Mouse (Mus musculus): ENCODE results near the gene AC141477.1. TPM values are rescaled to one million over a fixed set of nuclear protein-coding genes. Genes with fewer than 3 reads are reported as not detected.

Gene AC141477.1
- not detected in 2 replicates for polyA plus RNA-seq (2014; fragmentation: Nextera tagmentation; extraction: Ambion mirVana)

- Histone ChIP-seq H3K9me3 (ENCODE audit: control insufficient read depth, low read length) (no peaks in the 10 kb centered on the region), H3K27me3 (ENCODE audit: control insufficient read depth, insufficient read depth, low read length) (no peaks in the 10 kb centered on the region), H3K4me1 (ENCODE audit: control insufficient read depth, insufficient read depth, low read length) (peaks cover 12% of the 10 kb centered on the region), H3K4me2 (ENCODE audit: low read length) (peak within 1 kb of the TSS; percentile 71; the same call in 1 of the 2 replicates), H3K36me3 (ENCODE audit: control insufficient read depth, insufficient read depth, low read length) (peaks cover 31% of the 10 kb centered on the region), H3K9ac (replicated peaks; ENCODE audit: low read length) (no peak within 1 kb of the TSS), H3K27ac (replicated peaks; ENCODE audit: low read depth, low read length) (no peak within 1 kb of the TSS), H3K4me3 (replicated peaks; ENCODE audit: low read depth, low read length) (no peak within 1 kb of the TSS)
- no peak for ATAC-seq (ENCODE audit: low FRiP score, low TSS enrichment)
- no peak for DNase-seq
- 96% methylated on average over 17 of the region's 17 CpGs for WGBS
Measured at GRCm38 (mm10) chr10:76440281-76440680, at the start of gene AC141477.1. AC141477.1 (minus strand) TSS chr10:76440444.

GRCm38 (mm10) chr10:76489205-76489604 lies 49.0 kb upstream of the AC141477.1 start:
- Histone ChIP-seq H3K9ac (replicated peaks; ENCODE audit: low read length) (no peak overlapping the region), H3K9me3 (ENCODE audit: control insufficient read depth, low read length) (no peaks in the 10 kb centered on the region), H3K4me3 (replicated peaks; ENCODE audit: low read depth, low read length) (no peak overlapping the region), H3K27ac (replicated peaks; ENCODE audit: low read depth, low read length) (no peak overlapping the region), H3K4me2 (ENCODE audit: low read length) (no peak overlapping the region), H3K4me1 (ENCODE audit: control insufficient read depth, insufficient read depth, low read length) (no peaks in the 10 kb centered on the region), H3K36me3 (ENCODE audit: control insufficient read depth, insufficient read depth, low read length) (peaks cover 93% of the 10 kb centered on the region), H3K27me3 (ENCODE audit: control insufficient read depth, insufficient read depth, low read length) (no peaks in the 10 kb centered on the region)
- DNase-seq (no peak), ATAC-seq (ENCODE audit: low FRiP score, low TSS enrichment) (no peak)
- WGBS = 96% methylated on average over 15 of the region's 15 CpGs

GRCm38 (mm10) chr10:76488265-76488664 lies 48.0 kb upstream of the AC141477.1 start:
- no peaks in the 10 kb centered on the region for H3K9me3 ChIP-seq (ENCODE audit: control insufficient read depth, low read length)
- H3K4me2 ChIP-seq (ENCODE audit: low read length) = no peak overlapping the region
- no peak for DNase-seq
- H3K36me3 ChIP-seq (ENCODE audit: control insufficient read depth, insufficient read depth, low read length) = peaks cover 93% of the 10 kb centered on the region
- no peak overlapping the region for H3K27ac ChIP-seq (replicated peaks; ENCODE audit: low read depth, low read length)
- no peak for ATAC-seq (ENCODE audit: low FRiP score, low TSS enrichment)
- no peaks in the 10 kb centered on the region for H3K27me3 ChIP-seq (ENCODE audit: control insufficient read depth, insufficient read depth, low read length)
- H3K4me1 ChIP-seq (ENCODE audit: control insufficient read depth, insufficient read depth, low read length) = no peaks in the 10 kb centered on the region
- H3K9ac ChIP-seq (replicated peaks; ENCODE audit: low read length) = no peak overlapping the region
- WGBS = 97% methylated on average over 8 of the region's 8 CpGs
- H3K4me3 ChIP-seq (replicated peaks; ENCODE audit: low read depth, low read length) = no peak overlapping the region

GRCm38 (mm10) chr10:76486302-76486701 lies 46.1 kb upstream of the AC141477.1 start:
- no peak for DNase-seq
- WGBS = 98% methylated on average over 2 of the region's 2 CpGs
- no peaks in the 10 kb centered on the region for H3K27me3 ChIP-seq (ENCODE audit: control insufficient read depth, insufficient read depth, low read length)
- H3K4me1 ChIP-seq (ENCODE audit: control insufficient read depth, insufficient read depth, low read length) = no peaks in the 10 kb centered on the region
- no peak overlapping the region for H3K4me3 ChIP-seq (replicated peaks; ENCODE audit: low read depth, low read length)
- no peak overlapping the region for H3K9ac ChIP-seq (replicated peaks; ENCODE audit: low read length)
- H3K36me3 ChIP-seq (ENCODE audit: control insufficient read depth, insufficient read depth, low read length) = peaks cover 97% of the 10 kb centered on the region
- no peaks in the 10 kb centered on the region for H3K9me3 ChIP-seq (ENCODE audit: control insufficient read depth, low read length)
- no peak for ATAC-seq (ENCODE audit: low FRiP score, low TSS enrichment)
- H3K27ac ChIP-seq (replicated peaks; ENCODE audit: low read depth, low read length) = no peak overlapping the region
- H3K4me2 ChIP-seq (ENCODE audit: low read length) = no peak overlapping the region

GRCm38 (mm10) chr10:76481480-76481879 lies 41.2 kb upstream of the AC141477.1 start:
- DNase-seq (no peak), ATAC-seq (ENCODE audit: low FRiP score, low TSS enrichment) (no peak)
- no peak overlapping the region for H3K9ac ChIP-seq (replicated peaks; ENCODE audit: low read length)
- H3K4me2 ChIP-seq (ENCODE audit: low read length) = no peak overlapping the region
- no peaks in the 10 kb centered on the region for H3K9me3 ChIP-seq (ENCODE audit: control insufficient read depth, low read length)
- no peaks in the 10 kb centered on the region for H3K27me3 ChIP-seq (ENCODE audit: control insufficient read depth, insufficient read depth, low read length)
- no peak overlapping the region for H3K27ac ChIP-seq (replicated peaks; ENCODE audit: low read depth, low read length)
- peaks cover 97% of the 10 kb centered on the region for H3K36me3 ChIP-seq (ENCODE audit: control insufficient read depth, insufficient read depth, low read length)
- no peaks in the 10 kb centered on the region for H3K4me1 ChIP-seq (ENCODE audit: control insufficient read depth, insufficient read depth, low read length)
- 96% methylated on average over 6 of the region's 6 CpGs for WGBS
- H3K4me3 ChIP-seq (replicated peaks; ENCODE audit: low read depth, low read length) = no peak overlapping the region

- no peak for ATAC-seq (ENCODE audit: low FRiP score, low TSS enrichment)
- no peak overlapping the region for H3K4me2 ChIP-seq (ENCODE audit: low read length)
- WGBS = 93% methylated on average over 13 of the region's 13 CpGs
- H3K4me3 ChIP-seq (replicated peaks; ENCODE audit: low read depth, low read length) = no peak overlapping the region
- no peaks in the 10 kb centered on the region for H3K9me3 ChIP-seq (ENCODE audit: control insufficient read depth, low read length)
- no peaks in the 10 kb centered on the region for H3K27me3 ChIP-seq (ENCODE audit: control insufficient read depth, insufficient read depth, low read length)
- no peak for DNase-seq
- H3K36me3 ChIP-seq (ENCODE audit: control insufficient read depth, insufficient read depth, low read length) = peaks cover 97% of the 10 kb centered on the region
- no peak overlapping the region for H3K9ac ChIP-seq (replicated peaks; ENCODE audit: low read length)
- no peak overlapping the region for H3K27ac ChIP-seq (replicated peaks; ENCODE audit: low read depth, low read length)
- H3K4me1 ChIP-seq (ENCODE audit: control insufficient read depth, insufficient read depth, low read length) = no peaks in the 10 kb centered on the region
Measured at GRCm38 (mm10) chr10:76480851-76481250, 40.6 kb upstream of the AC141477.1 start.

- H3K36me3 ChIP-seq (ENCODE audit: control insufficient read depth, insufficient read depth, low read length) = peaks cover 73% of the 10 kb centered on the region
- peaks cover 3% of the 10 kb centered on the region; the same call in 1 of the 2 replicates for H3K4me1 ChIP-seq (ENCODE audit: control insufficient read depth, insufficient read depth, low read length)
- no peak overlapping the region for H3K9ac ChIP-seq (replicated peaks; ENCODE audit: low read length)
- H3K9me3 ChIP-seq (ENCODE audit: control insufficient read depth, low read length) = no peaks in the 10 kb centered on the region
- no peak overlapping the region for H3K27ac ChIP-seq (replicated peaks; ENCODE audit: low read depth, low read length)
- ATAC-seq (ENCODE audit: low FRiP score, low TSS enrichment) (no peak), DNase-seq (no peak)
- H3K27me3 ChIP-seq (ENCODE audit: control insufficient read depth, insufficient read depth, low read length) = no peaks in the 10 kb centered on the region
- no peak overlapping the region for H3K4me3 ChIP-seq (replicated peaks; ENCODE audit: low read depth, low read length)
- 93% methylated on average over 5 of the region's 5 CpGs for WGBS
- H3K4me2 ChIP-seq (ENCODE audit: low read length) = no peak overlapping the region
Measured at GRCm38 (mm10) chr10:76473759-76474158, 33.5 kb upstream of the AC141477.1 start.

- 2% methylated on average over 55 of the region's 55 CpGs for WGBS
- Histone ChIP-seq H3K9me3 (ENCODE audit: control insufficient read depth, low read length) (no peaks in the 10 kb centered on the region), H3K9ac (replicated peaks; ENCODE audit: low read length) (peak within 1 kb of the TSS; percentile 85), H3K27ac (replicated peaks; ENCODE audit: low read depth, low read length) (peak within 1 kb of the TSS; percentile 83), H3K4me2 (ENCODE audit: low read length) (peak within 1 kb of the TSS; percentile 61), H3K27me3 (ENCODE audit: control insufficient read depth, insufficient read depth, low read length) (no peaks in the 10 kb centered on the region), H3K4me1 (ENCODE audit: control insufficient read depth, insufficient read depth, low read length) (peaks cover 7% of the 10 kb centered on the region; the same call in 1 of the 2 replicates), H3K4me3 (replicated peaks; ENCODE audit: low read depth, low read length) (peak within 1 kb of the TSS; percentile 71), H3K36me3 (ENCODE audit: control insufficient read depth, insufficient read depth, low read length) (peaks cover 38% of the 10 kb centered on the region)
- ATAC-seq (ENCODE audit: low FRiP score, low TSS enrichment) = peak; percentile 97
- DNase-seq = peak; percentile 95
Measured at GRCm38 (mm10) chr10:76468203-76469162, 28.2 kb upstream of the AC141477.1 start, which contains the start of the genes Mcm3ap and Ybey. Mcm3ap (plus strand) TSS chr10:76468927. Ybey (minus strand) TSS chr10:76469114.

Measured in midbrain, embryonic 14.5 days (tissue).